Mouse (Mus musculus) liver, embryonic 11.5 days (tissue): Measurements from ENCODE around the gene Ttc29. TPM values are rescaled to one million over a fixed set of nuclear protein-coding genes. Genes with fewer than 3 reads are reported as not detected.

ENCODE experiments used
- ATAC-seq: fragments of 200-750 bp; cut with Nextera tagmentation; replicated peaks from 2 replicates; pipeline ENCODE4 v1.8.0; 2017; ENCODE audit warnings: moderate number of reproducible peaks, mild to moderate bottlenecking, moderate TSS enrichment, moderate library complexity; ENCODE audit not compliant: low FRiP score
- DNase-seq: peaks from one replicate; pipeline ENCODE4 v3.0.0-alpha.2; 2017; ENCODE audit warnings: low spot score
- H3K27ac ChIP-seq: fragments of 300-500 bp; sonication (generic); 2 replicates; pipeline ENCODE4 v1.5.1; 2014; ENCODE audit warnings: mild to moderate bottlenecking, low read depth, low read length, control low read depth
- H3K27me3 ChIP-seq: fragments of 300-500 bp; sonication (generic); replicated peaks from 2 replicates; pipeline ENCODE4 v1.6.1; 2014; ENCODE audit warnings: low read length, mixed read lengths; ENCODE audit not compliant: control insufficient read depth, insufficient read depth
- H3K36me3 ChIP-seq: fragments of 300-500 bp; sonication (generic); 2 replicates; pipeline ENCODE4 v1.6.1; 2014; ENCODE audit warnings: mild to moderate bottlenecking, low read length, moderate library complexity, mixed read lengths; ENCODE audit not compliant: control insufficient read depth, insufficient read depth
- H3K4me1 ChIP-seq: fragments of 300-500 bp; sonication (generic); replicated peaks from 2 replicates; pipeline ENCODE4 v1.6.1; 2014; ENCODE audit warnings: low read length, mixed read lengths; ENCODE audit not compliant: control insufficient read depth, insufficient read depth
- H3K4me2 ChIP-seq: fragments of 300-500 bp; sonication (generic); 2 replicates; pipeline ENCODE4 v1.6.1; 2014; ENCODE audit warnings: mild to moderate bottlenecking, control low read depth, moderate library complexity
- H3K4me3 ChIP-seq: fragments of 300-500 bp; sonication (generic); 2 replicates; pipeline ENCODE4 v1.5.1; 2014; ENCODE audit warnings: low read depth, low read length, control low read depth
- H3K9ac ChIP-seq: fragments of 300-500 bp; sonication (generic); 2 replicates; pipeline ENCODE4 v1.6.1; 2014; ENCODE audit warnings: low read depth, low read length, control low read depth
- H3K9me3 ChIP-seq: fragments of 300-500 bp; sonication (generic); 2 replicates; pipeline ENCODE4 v1.6.1; 2016; ENCODE audit warnings: low read length, inconsistent platforms, mixed read lengths; ENCODE audit not compliant: control insufficient read depth
- WGBS: fragments of 180-500 bp; shearing (Covaris S2); extraction: QIAGEN DNeasy Blood & Tissue Kit; methylation state at CpG from one replicate; pipeline ENCODE4 v1.1.7; 2014; 5-methylcytosine and 5-hydroxymethylcytosine counted together
- polyA plus RNA-seq: library from polyadenylated mRNA; unstranded; fragments of >200 nt; fragmentation: Nextera tagmentation; extraction: Ambion mirVana; gene quantifications from 2 replicates; pipeline ENCODE4 v1.2.1, GENCODE M21; 2014

Gene Ttc29
- not detected in 2 replicates for polyA plus RNA-seq

- Histone ChIP-seq H3K9ac (no peak within 1 kb of the TSS), H3K4me2 (no peak within 1 kb of the TSS), H3K4me1 (no peaks in the 10 kb centered on the region), H3K4me3 (no peak within 1 kb of the TSS), H3K9me3 (no peaks in the 10 kb centered on the region), H3K27me3 (no peaks in the 10 kb centered on the region), H3K36me3 (no peaks in the 10 kb centered on the region), H3K27ac (no peak within 1 kb of the TSS)
- DNase-seq (peak; percentile 38), ATAC-seq (peak; percentile 67)
- 3% methylated on average over 11 of the region's 11 CpGs for WGBS
Observed at GRCm38 (mm10) chr8:78213074-78213473, at the start of gene Ttc29. Gene Ttc29, plus strand, starts transcription at chr8:78213297.

GRCm38 (mm10) chr8:78171351-78171750, 41.7 kb upstream of the Ttc29 start:
- H3K4me2 ChIP-seq: no peak overlapping the region
- no peaks in the 10 kb centered on the region for H3K27me3 ChIP-seq
- WGBS: 78% methylated on average over 1 of the region's 1 CpGs
- H3K4me1 ChIP-seq: no peaks in the 10 kb centered on the region
- no peak overlapping the region for H3K27ac ChIP-seq
- ATAC-seq: no peak
- no peak overlapping the region for H3K4me3 ChIP-seq
- no peak overlapping the region for H3K9ac ChIP-seq
- DNase-seq: no peak
- peaks cover 2% of the 10 kb centered on the region; the same call in 1 of the 2 replicates for H3K9me3 ChIP-seq
- no peaks in the 10 kb centered on the region for H3K36me3 ChIP-seq

- H3K9me3 ChIP-seq: no peaks in the 10 kb centered on the region
- no peak overlapping the region for H3K9ac ChIP-seq
- no peaks in the 10 kb centered on the region for H3K27me3 ChIP-seq
- H3K4me2 ChIP-seq: no peak overlapping the region
- H3K4me1 ChIP-seq: no peaks in the 10 kb centered on the region
- H3K4me3 ChIP-seq: no peak overlapping the region
- no peaks in the 10 kb centered on the region for H3K36me3 ChIP-seq
- DNase-seq (no peak), ATAC-seq (no peak)
- H3K27ac ChIP-seq: no peak overlapping the region
- WGBS: 83% methylated on average over 7 of the region's 7 CpGs
Observed at GRCm38 (mm10) chr8:78182654-78183053, 30.4 kb upstream of the Ttc29 start.

GRCm38 (mm10) chr8:78183414-78183813, 29.7 kb upstream of the Ttc29 start:
- Histone ChIP-seq H3K27ac (no peak overlapping the region), H3K4me3 (no peak overlapping the region), H3K4me1 (no peaks in the 10 kb centered on the region), H3K4me2 (no peak overlapping the region), H3K9me3 (no peaks in the 10 kb centered on the region), H3K9ac (no peak overlapping the region), H3K27me3 (no peaks in the 10 kb centered on the region), H3K36me3 (no peaks in the 10 kb centered on the region)
- 78% methylated on average over 6 of the region's 6 CpGs for WGBS
- ATAC-seq (no peak), DNase-seq (no peak)

GRCm38 (mm10) chr8:78187087-78187486, 26.0 kb upstream of the Ttc29 start:
- H3K9me3 ChIP-seq: no peaks in the 10 kb centered on the region
- no peak overlapping the region for H3K9ac ChIP-seq
- H3K27me3 ChIP-seq: no peaks in the 10 kb centered on the region
- DNase-seq (no peak), ATAC-seq (no peak)
- H3K36me3 ChIP-seq: no peaks in the 10 kb centered on the region
- H3K27ac ChIP-seq: no peak overlapping the region
- no peak overlapping the region for H3K4me3 ChIP-seq
- H3K4me1 ChIP-seq: no peaks in the 10 kb centered on the region
- H3K4me2 ChIP-seq: no peak overlapping the region

- 22% methylated on average over 5 of the region's 5 CpGs for WGBS
- DNase-seq: no peak
- no peaks in the 10 kb centered on the region for H3K4me1 ChIP-seq
Observed at GRCm38 (mm10) chr8:78204229-78204628, 8.9 kb upstream of the Ttc29 start.

GRCm38 (mm10) chr8:78210424-78210823, 2.7 kb upstream of the Ttc29 start:
- no peaks in the 10 kb centered on the region for H3K9me3 ChIP-seq
- no peak overlapping the region for H3K9ac ChIP-seq

More at GRCm38 (mm10) chr8:78204229-78204628, 8.9 kb upstream of the Ttc29 start:
- no peak overlapping the region for H3K27ac ChIP-seq
- no peak overlapping the region for H3K9ac ChIP-seq
- no peak overlapping the region for H3K4me2 ChIP-seq
- H3K4me3 ChIP-seq: no peak overlapping the region
- H3K36me3 ChIP-seq: no peaks in the 10 kb centered on the region
- ATAC-seq: no peak
- no peaks in the 10 kb centered on the region for H3K27me3 ChIP-seq
- H3K9me3 ChIP-seq: no peaks in the 10 kb centered on the region

GRCm38 (mm10) chr8:78214645-78215044, 1.5 kb downstream of the Ttc29 start:
- no peaks in the 10 kb centered on the region for H3K4me1 ChIP-seq
- ATAC-seq: no peak
- H3K9me3 ChIP-seq: no peaks in the 10 kb centered on the region
- no peaks in the 10 kb centered on the region for H3K27me3 ChIP-seq
- no peak overlapping the region for H3K9ac ChIP-seq
- DNase-seq: no peak
- H3K4me2 ChIP-seq: no peak overlapping the region
- no peak overlapping the region for H3K4me3 ChIP-seq
- WGBS: 39% methylated on average over 3 of the region's 3 CpGs
- no peaks in the 10 kb centered on the region for H3K36me3 ChIP-seq
- H3K27ac ChIP-seq: no peak overlapping the region

More at GRCm38 (mm10) chr8:78210424-78210823, 2.7 kb upstream of the Ttc29 start:
- no peak for DNase-seq
- Histone ChIP-seq H3K27me3 (no peaks in the 10 kb centered on the region), H3K4me2 (no peak overlapping the region), H3K4me3 (no peak overlapping the region), H3K36me3 (no peaks in the 10 kb centered on the region), H3K4me1 (no peaks in the 10 kb centered on the region), H3K27ac (no peak overlapping the region)
- ATAC-seq: no peak
- WGBS: 27% methylated on average over 3 of the region's 3 CpGs

- no peak for DNase-seq
- Histone ChIP-seq H3K27ac (no peak overlapping the region), H3K36me3 (no peaks in the 10 kb centered on the region), H3K27me3 (no peaks in the 10 kb centered on the region), H3K4me1 (no peaks in the 10 kb centered on the region), H3K4me3 (no peak overlapping the region), H3K4me2 (no peak overlapping the region), H3K9ac (no peak overlapping the region), H3K9me3 (no peaks in the 10 kb centered on the region)
- 64% methylated on average over 4 of the region's 4 CpGs for WGBS
- ATAC-seq: no peak
Observed at GRCm38 (mm10) chr8:78226087-78226486, 13.0 kb downstream of the Ttc29 start.
